Mouse (Mus musculus) kidney, postnatal 25 days (tissue): ENCODE data around the gene Olfr1348.
A peak's percentile ranks its signal among the peaks of the same experiment; 100 is the strongest.

Experiments used
- DNase-seq, 2 experiments: peaks; one replicate each; pipeline ENCODE4 v3.0.0; 2021; ENCODE audit warnings: mixed read lengths in 2 of 2

Olfr1348 gene

DNA sequence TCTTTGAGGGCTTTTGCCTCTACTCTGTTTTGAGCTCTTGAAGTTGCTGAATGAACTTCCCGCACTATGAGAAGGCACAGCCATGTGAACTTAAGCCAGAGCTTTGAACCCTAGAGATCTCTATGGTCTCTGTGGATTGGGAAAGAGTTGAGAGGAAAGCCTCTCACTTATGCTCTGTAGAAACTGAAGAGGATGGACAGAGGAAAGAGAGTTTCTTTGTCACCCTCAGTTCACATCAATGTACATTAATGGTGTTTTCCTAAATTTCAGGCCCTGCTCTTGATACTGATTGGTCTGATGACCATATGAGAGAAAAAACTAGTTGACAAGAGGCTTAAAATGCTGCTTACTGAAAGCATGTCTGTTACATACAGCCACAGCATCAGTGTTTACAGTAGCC lies at the start of gene Olfr1348:
Olfr1348 (minus strand) TSS at position 101 of the 400 bp plus-strand sequence.
- no peak for DNase-seq

DNA sequence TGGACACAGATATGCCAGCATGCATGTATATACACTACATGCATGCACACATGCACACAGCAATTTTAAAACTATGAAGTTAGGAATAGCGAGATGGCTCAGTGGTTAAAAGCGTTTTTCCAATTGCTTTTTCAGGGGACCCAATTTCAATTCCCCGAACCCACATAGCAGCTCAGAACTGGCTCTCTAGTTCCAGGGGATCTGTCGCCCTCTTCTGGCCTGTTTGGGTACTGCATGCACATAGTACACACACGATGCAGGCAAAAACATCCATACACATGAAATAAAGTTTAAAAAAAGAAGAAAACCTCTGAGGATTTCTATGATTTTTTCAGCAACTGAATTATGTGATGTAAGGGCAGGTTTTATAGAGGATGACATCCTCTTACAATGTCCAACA lies 17.6 kb upstream of the Olfr1348 start:
- DNase-seq: peak in 1 of 2 experiments; percentile 41

DNA sequence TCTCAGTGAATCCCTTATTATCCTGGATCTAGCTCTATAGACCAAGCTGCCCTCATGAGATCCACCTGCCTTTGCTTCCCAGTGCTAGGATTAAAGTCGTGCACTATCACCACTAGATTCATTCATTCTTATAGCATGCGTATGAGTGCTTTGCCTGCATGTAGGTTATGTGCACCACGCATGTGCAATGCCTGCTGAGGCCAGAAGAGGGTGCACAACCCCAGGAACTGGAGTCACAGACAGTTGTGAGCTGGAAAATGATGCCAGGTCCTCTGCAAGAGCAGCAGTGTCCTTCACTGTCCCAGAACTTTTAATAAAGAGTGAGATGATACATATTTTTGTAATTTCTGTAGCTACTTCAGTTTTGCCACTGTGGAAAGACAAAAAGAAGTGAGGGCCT lies 16.5 kb upstream of the Olfr1348 start:
- no peak for DNase-seq

DNA sequence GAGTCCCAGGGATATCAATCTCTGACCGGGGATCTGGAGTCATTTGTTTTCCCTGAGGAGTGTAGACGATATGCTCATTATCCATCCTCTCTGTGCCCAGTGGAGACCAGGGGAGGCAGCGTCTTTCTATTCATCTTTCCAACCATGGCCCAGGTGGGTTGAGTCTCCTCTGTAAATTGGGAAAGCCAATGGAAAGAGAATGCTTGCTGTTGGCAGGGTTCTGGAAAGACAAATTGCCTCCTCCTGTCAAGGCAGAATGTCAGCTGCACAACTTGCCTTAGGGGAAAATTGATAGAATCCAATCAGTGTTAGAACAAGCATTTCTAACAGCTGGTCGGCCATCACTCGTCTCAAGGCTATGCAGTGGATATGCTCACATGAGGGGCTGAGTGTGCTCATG lies 14.3 kb upstream of the Olfr1348 start, which contains the start of gene Olfr1349:
Olfr1349 (minus strand) TSS at position 101 of the 400 bp plus-strand sequence.
- DNase-seq: no peak

DNA sequence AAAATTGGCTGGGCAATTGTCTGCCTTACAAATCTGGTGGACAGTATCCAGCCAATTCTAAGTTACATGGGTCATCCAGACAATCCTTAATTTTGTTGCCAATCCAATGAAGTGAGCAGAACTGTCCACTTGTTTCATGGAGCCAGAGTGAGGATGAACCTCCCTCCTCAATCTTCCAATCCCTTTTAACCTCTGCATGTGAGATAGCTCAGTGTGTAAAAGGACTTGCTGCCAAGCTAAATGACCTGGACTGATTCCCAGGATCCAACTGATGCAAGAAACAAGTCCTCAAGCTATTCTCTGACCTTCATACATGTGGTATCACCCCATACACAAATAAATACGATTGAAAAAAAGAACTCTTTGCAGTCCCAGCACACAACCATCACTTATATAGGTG lies 13.1 kb upstream of the Olfr1348 start:
- no peak for DNase-seq

DNA sequence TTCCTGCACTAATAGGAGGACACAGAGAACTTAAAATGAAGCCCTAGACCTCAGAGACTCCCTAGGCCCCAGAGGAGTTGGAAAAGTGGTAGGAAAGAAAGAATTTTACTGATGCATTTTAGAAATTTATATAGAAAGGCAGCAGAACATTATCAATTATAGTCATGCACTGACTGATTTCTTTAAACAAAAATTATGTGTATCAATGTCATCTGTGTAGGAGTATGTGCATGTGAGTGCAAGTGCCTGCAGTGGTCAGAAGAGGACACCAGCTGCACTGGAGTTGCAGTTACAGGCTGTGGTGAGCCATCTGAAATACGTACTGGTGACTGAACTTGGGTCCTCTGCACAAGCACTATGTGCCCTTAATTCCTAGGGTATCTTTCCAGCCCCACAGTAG lies 8.9 kb downstream of the Olfr1348 start, which contains the start of gene Olfr1347:
Olfr1347 (minus strand) TSS at position 101 of the 400 bp plus-strand sequence.
- no peak for DNase-seq

DNA sequence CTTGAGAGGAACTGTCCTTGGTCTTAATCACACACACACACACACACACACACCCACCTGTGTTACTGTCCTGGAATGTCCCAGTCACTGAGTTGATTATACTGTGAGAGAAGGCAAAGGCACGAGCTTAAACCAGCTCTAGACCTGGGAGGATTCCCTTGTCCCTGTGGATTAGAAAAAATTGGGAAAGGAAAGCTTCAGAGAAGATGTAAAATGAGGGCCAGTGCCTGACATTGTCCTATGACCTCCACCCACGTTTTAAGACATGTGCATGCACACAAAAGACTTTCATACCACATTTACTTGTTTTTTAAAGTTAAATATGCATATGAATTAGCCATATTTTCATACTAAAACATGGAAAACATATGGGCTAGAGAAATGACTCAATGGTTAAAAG lies 21.7 kb downstream of the Olfr1348 start, which contains the start of gene Olfr5:
Olfr5 (minus strand) TSS at position 101 of the 400 bp plus-strand sequence.
- no peak for DNase-seq

DNA sequence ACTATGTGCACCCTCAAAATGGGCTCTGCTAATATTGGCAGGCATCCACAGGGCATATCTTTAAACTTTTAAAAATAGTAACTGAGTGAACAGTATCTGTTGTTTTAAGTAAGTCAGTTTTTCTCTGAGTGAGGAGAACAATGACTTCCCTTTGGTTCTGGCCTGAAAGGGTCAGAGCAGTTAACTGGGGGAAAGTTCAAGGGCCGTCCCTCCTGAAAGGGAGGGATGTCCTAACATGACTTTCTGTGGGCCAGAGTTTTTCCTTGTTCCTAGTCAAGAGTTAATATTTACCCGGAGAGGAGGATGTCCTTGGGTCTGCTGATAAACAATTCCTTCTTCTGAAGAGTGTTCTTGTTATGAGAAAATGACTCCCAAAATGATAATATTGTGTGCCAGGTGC lies 30.9 kb downstream of the Olfr1348 start:
- DNase-seq: peak; percentile 30 to 75

DNA sequence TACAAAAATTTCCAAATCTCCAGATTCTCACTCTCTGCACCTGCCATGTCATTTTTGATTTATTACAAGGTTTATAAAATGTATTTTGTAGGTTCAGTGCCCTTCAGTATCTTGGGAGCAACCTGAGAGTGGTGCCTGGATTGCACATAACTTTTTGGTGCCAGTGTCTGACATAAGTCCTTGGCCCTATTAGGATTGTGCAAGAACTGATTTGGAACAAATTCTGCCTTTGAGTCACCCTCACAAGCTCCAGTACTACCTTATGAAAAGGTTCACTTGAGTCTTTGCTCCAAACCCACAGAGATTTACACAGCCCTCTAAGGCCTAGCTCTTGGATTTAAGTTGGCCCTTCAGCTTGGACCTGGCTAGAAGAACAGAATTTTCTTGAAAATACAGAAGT lies 41.6 kb downstream of the Olfr1348 start, which contains the start of gene Olfr1346:
Olfr1346 (plus strand) TSS at position 151 of the 400 bp plus-strand sequence.
- DNase-seq: no peak

DNA sequence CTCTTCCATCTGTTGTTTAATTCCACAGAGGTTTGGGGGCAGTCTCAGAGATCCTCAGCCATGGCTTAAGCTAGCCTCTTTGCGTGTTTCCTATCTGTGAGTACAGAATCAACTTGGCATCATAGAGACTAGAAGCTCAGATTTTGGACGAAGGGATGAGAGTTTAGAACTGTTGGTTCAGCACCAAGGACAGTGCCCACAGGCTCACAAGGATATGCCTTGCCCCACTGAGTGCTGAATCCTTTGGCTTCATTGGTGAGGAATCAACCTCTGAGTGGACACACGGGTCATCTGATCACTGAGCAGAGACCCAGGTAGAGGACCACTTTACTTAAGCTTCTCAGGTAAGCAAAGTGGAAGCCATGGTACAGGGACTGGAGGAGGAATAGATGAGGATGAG lies 52.1 kb downstream of the Olfr1348 start:
- no peak for DNase-seq

DNA sequence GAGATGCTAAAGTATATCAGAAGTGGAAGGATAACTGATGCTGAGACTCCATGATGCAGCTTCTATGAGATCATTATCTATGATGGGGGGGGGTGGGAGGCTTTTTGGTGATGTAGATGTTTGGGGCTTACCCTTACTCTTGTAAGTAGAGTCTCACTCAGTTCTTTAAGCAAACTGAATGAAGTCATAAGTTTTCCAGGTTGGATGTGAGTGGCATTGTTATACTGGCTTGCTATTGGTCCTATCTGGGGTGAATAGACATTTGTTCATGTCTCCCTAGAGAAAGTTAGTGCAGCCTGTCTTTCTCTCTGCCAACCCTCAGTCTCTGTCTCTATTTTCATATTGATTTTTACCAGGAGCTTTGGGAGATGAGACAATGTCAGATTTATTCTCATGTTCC lies 52.7 kb downstream of the Olfr1348 start, which contains the start of gene Olfr1336:
Olfr1336 (plus strand) TSS at position 301 of the 400 bp plus-strand sequence.
- DNase-seq: no peak
